Mouse (Mus musculus) urinary bladder, postnatal 4 days (tissue): Measurements from ENCODE around the gene Vmn2r101.

Experiments used
- DNase-seq, 2 experiments: peaks; one replicate each; pipeline ENCODE4 v3.0.0; 2021 to 2022; ENCODE audit warnings: low spot score in 2 of 2

Gene Vmn2r101

DNA sequence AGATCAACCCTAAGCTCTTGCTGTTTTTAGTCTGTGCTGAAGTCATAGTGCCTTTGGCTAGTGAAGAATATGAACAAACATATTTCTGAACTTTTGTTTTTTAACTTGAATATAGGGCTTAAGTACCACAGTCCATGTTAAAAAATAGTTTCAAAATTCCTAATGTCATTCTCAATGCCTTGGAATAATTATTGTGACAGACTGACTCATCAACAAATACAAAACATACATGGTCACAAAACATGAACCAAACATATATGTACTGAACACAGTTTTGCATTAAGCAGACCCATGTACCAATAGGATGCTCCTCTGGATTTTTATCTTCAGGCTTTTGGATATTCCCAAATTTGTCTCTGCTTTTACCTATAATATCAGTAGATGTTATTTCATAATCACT lies at the start of gene Vmn2r101:
Gene Vmn2r101, plus strand, starts transcription at position 301 of the 400 bp plus-strand sequence.
- no peak for DNase-seq

DNA sequence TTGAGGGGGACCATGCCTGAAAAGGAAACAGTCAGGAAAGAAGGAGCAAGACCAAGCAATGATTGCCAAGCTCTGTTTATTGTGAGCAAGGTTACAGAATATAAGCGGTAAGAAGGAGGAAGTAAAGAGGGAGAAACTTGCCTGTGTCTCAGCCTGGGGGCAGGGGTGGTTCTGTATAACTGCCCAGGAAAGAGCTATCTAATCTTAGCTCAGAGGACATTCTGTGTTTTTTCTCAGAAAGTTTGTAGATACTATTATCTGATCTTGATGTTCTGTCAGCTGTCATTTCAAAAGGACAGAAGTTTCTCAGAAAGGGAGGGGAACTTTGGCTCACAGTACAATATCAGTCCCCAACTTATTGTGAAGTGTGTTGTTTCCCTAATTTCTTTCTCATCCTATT lies 52.3 kb downstream of the Vmn2r101 start:
- no peak for DNase-seq

DNA sequence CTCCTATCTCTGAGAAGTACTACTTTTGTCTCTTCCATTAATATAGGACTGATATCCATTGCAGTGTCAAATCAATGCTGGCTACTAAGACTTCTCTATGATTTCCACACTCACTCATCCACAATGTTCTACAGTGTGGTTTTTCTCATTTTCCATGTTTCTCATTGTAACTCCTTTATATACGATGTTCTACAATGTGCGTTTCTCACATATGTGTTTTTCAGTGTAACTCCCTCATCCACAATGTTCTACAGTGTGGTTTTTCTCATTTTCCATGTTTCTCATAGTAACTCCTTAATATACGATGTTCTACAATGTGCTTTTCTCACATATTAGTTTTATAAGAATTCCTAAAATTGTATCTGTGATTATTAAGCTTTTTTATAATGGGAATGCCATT lies 81.4 kb downstream of the Vmn2r101 start:
- no peak for DNase-seq

DNA sequence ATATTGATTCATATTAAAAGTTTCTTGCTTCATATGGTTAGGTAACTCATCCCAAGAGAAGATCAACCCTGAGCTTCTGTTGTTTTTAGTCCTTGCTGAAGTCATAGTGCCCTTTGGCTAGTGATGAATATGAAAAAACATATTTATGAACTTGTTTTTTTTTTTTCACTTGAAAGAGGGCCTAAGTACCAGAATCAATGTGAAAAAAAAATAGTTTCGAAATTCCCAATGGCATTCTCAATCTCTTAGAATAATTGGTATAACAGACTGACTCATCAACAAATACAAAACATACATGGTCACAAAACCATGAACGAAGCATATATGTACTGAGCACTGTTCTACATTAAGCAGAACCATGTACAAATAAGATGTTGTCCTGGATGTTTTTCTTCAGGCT lies 83.0 kb downstream of the Vmn2r101 start, which contains the start of gene Vmn2r102:
Gene Vmn2r102, plus strand, starts transcription at position 301 of the 400 bp plus-strand sequence.
- DNase-seq = no peak
